Mouse (Mus musculus) fat pad, adult 2 months (tissue): ENCODE measurements at regions not wholly inside any gene's neighbourhood (a gene's known extent, or its start where the extent isn't known, plus 50 kb on each side); places are given as distances from the start of the nearest gene placed in this dataset.
"Not testable (repeated sequence)": the region's sequence is repeated elsewhere in the genome, so short reads cannot be mapped to it uniquely, and the experiment has no call there.

Experiments used
- DNase-seq: peaks from one replicate; pipeline ENCODE4 v3.0.0-alpha.2; 2011; ENCODE audit warnings: low read depth, low spot score; ENCODE audit errors: extremely low read depth

GRCm38 (mm10) chr10:66640890-66641847, 454.8 kb upstream of the Jmjd1c start:
- no peak for DNase-seq

GRCm38 (mm10) chr10:66641966-66642365, 454.0 kb upstream of the Jmjd1c start:
- no peak for DNase-seq

GRCm38 (mm10) chr10:66643160-66643559, 452.8 kb upstream of the Jmjd1c start:
- no peak for DNase-seq

GRCm38 (mm10) chr10:66657520-66657919, 438.4 kb upstream of the Jmjd1c start:
- DNase-seq, result no peak

GRCm38 (mm10) chr10:66683160-66683559, 412.8 kb upstream of the Jmjd1c start:
- DNase-seq, result no peak

GRCm38 (mm10) chr10:66689196-66689595, 406.7 kb upstream of the Jmjd1c start:
- DNase-seq, result not testable (repeated sequence)

GRCm38 (mm10) chr10:66694549-66695285, 401.2 kb upstream of the Jmjd1c start:
- DNase-seq, result no peak

GRCm38 (mm10) chr10:66714926-66715325, 381.0 kb upstream of the Jmjd1c start:
- DNase-seq, result not testable (repeated sequence)

- no peak for DNase-seq
Measured at GRCm38 (mm10) chr10:66717909-66718308, 378.0 kb upstream of the Jmjd1c start.

GRCm38 (mm10) chr10:66719796-66720195, 376.1 kb upstream of the Jmjd1c start:
- no peak for DNase-seq

GRCm38 (mm10) chr10:66733631-66734030, 362.3 kb upstream of the Jmjd1c start:
- no peak for DNase-seq

GRCm38 (mm10) chr10:66734853-66735252, 361.1 kb upstream of the Jmjd1c start:
- no peak for DNase-seq

GRCm38 (mm10) chr10:66739017-66739416, 356.9 kb upstream of the Jmjd1c start:
- no peak for DNase-seq

GRCm38 (mm10) chr10:66741819-66742218, 354.1 kb upstream of the Jmjd1c start:
- DNase-seq, result no peak

GRCm38 (mm10) chr10:66743254-66743653, 352.7 kb upstream of the Jmjd1c start:
- DNase-seq, result no peak

GRCm38 (mm10) chr10:66745871-66746270, 350.1 kb upstream of the Jmjd1c start:
- DNase-seq, result no peak

- DNase-seq, result no peak
Measured at GRCm38 (mm10) chr10:66752237-66752810, 343.6 kb upstream of the Jmjd1c start.

GRCm38 (mm10) chr10:66756866-66757265, 339.1 kb upstream of the Jmjd1c start:
- DNase-seq, result no peak

- no peak for DNase-seq
Measured at GRCm38 (mm10) chr10:66770161-66771030, 325.5 kb upstream of the Jmjd1c start.

GRCm38 (mm10) chr10:66780335-66781170, 315.4 kb upstream of the Jmjd1c start:
- no peak for DNase-seq
